Mouse (Mus musculus) layer of hippocampus, adult 9-10 months (tissue): ENCODE measurements around the gene Ralgapa2.

Source experiments
- DNase-seq: peaks from one replicate; pipeline ENCODE4 v3.0.0; 2022; ENCODE audit warnings: low spot score

The Ralgapa2 gene

DNA sequence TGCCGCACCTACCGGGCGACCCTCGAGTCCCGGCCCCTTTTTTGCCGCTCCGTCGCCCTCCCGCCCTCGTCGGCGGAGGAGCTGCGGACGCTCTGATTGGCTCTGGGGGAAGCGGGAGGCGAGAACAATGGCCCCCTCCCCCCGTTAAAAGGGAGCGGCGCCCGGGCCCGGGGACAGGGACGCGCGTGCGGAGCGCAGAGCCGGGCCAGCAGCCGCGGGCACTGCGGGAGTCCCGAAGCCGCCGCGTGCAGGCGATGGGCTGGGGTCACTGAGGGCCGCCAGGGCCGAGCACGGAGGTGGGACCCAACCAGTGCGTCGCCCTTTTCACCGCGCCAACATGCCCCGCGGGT lies 290.2 kb downstream of the Ralgapa2 start:
- no peak for DNase-seq

DNA sequence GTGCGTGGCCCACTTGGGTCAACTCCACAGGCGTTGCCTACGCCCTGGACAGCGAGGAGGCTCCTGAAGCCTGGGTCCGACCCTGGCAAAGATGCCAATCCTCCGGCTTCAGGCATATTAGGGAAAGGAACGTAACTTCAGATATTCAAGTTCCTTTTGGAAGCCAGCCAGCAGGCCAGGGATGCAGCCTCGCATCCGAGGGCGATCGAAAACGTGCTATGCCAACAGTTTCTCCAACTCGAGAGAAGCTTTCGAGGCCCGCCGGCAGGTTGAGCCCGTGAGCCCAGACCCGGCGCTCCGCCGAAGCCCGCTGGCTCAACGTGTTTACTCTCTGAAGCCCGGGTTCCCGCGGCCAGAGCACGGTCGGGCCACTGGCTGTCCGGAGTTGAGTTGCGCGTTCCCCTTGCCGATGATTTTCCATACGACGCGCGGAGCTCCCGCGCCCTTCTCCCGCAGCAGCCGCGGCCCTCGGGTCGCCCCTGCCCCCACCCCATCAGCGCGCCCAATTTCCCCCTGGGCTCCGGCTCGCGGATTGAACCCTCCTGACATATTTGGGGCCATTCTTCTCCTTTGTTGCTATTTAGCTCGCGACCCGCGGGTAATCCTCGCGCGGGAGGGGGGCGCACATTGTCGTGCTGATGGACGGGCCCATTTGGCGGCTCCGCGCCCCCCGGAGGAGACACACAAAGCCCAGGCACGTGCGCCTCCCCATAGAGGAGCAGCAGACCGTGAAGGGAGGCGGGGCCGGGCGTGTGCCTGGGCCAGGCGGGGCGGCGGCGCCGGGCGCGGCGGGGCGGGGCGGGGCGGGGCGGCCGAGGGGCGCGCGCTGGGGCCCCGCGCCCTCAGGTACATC lies 290.8 kb downstream of the Ralgapa2 start, which contains the start of gene Insm1:
Gene Insm1 (plus strand): TSS at position 846 of the 853 bp plus-strand sequence.
- DNase-seq = no peak

DNA sequence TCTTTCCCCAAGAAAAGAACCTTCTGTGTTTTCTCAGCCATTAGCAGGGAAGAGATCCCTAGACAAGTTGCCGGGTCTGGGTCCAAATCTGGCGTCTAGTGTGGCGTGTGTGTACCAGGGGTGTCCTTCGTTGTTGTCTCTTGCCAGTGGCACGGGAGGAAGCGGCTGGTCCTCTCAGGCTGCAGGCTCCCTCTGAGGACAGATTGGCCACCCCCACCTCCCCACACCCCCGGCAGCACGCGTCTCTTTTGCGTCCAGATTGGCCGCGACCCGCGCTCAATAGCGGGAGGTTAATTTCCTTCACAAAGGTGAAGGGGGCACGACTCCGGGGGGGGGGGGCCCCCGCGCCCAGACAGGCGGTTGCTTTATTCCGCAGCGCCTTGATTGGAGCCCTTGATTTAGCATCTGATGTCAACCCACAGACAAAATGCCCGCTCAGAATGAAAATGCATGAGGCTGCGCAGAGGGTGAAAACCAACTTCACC lies 291.5 kb downstream of the Ralgapa2 start:
- no peak for DNase-seq

DNA sequence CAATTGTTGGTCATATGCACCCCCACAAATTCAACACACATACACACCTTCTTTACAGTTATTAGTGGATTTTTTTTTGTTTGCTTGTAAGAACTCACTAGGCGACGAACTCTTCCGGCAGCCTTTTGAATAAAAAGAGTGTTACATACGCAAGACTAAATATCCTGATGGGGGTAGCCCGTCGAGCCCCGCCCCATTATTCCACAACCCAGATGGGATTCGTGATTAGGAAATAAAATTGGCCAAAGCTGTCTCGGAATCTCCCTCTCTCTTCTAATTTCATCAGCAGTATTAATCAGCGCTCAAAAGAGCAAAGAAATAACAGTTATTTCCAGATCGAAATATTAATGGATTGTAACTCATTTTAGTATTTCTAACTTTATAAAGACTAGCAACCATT lies 292.4 kb downstream of the Ralgapa2 start:
- DNase-seq = no peak

DNA sequence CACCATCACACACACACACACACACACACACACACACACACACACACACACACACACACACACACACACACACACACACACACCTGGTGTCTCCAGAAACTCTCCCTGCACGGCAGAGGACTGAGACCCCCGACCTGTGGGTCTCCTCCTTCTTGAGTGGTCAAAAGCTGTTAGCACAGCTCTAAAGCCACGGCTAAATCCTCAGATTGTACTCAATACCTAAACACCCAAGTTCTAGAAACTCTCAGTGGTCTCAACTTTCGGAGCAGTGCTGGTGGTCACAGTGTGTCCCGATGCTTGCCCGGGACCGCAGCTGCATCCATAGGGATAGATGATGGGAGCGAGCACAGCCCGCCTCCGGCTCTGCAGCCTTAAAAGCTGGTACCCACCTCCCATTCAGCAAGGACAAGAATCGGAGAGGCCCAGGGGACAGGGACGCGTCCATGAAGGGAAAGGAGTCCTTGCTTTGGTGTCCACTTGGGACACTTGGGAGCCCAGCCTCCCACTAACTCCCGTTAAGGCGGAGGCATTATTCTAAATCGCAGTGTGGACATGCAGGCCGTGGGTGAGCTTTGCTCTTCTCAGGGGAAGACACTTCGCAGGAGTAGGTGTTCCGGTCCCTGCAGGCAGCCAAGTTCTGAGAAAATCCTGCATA lies 293.1 kb downstream of the Ralgapa2 start:
- no peak for DNase-seq

DNA sequence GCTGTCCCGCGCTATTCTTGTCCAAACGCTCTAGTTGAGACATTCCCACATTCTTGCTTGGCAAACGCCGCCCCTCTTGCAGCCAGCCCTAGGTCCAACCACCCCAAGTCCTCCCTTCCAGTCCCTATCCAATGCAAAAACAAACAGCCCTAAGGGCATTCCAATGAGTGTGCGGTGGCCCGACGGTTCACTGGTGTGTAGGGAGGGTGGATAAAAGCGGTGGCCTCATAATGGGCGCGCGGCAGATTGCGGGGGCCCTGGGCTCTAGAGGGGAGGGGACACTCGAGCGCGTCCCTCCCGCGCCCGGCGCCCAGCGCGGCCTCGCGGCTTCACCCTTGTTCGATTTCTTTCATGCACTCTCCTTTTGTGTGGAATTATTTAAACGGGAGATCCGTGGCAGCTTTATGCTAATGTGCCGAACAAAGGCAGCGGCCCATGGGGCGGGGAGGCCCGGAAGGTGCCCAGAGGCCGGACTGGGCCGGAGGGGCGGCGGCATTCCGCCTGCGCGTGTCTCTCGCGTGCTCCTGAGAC lies 293.9 kb downstream of the Ralgapa2 start:
- DNase-seq = no peak

DNA sequence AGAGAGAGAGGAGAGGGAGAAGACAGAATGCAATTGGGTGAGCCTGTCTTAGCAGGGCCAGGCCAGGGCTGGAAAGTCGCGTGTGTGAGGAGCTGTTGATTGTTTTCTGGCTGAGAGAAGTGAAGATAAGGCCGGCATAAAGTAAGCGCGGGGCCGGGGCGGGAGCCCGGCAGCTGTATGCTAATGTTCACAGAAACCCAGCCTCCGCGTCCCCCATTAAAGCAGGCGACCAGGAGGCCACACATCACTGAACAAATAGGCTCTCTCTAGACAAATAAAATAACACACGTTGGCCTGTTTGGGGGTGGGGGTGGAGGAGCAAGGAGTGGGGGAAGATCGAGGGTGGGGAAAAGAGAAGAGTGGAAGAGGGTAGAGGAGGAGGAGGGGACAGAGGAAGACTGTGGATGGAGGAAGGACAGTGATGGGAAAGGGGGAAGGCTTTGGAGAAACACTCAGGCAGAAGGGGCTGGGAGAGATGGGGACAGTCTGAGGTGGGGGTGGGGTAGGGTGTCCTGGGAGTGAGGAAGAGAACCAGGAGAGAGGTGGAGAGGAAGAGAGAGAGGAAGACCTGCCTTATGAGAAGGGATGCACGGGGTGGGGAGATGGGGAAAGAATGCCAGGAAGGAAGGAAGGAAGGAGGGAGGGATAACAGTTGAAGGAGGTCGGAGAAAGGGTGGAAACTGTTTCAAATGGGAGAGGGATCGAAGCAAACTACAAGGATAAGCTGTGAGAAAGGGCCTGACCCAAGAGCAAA lies 294.7 kb downstream of the Ralgapa2 start:
- no peak for DNase-seq

DNA sequence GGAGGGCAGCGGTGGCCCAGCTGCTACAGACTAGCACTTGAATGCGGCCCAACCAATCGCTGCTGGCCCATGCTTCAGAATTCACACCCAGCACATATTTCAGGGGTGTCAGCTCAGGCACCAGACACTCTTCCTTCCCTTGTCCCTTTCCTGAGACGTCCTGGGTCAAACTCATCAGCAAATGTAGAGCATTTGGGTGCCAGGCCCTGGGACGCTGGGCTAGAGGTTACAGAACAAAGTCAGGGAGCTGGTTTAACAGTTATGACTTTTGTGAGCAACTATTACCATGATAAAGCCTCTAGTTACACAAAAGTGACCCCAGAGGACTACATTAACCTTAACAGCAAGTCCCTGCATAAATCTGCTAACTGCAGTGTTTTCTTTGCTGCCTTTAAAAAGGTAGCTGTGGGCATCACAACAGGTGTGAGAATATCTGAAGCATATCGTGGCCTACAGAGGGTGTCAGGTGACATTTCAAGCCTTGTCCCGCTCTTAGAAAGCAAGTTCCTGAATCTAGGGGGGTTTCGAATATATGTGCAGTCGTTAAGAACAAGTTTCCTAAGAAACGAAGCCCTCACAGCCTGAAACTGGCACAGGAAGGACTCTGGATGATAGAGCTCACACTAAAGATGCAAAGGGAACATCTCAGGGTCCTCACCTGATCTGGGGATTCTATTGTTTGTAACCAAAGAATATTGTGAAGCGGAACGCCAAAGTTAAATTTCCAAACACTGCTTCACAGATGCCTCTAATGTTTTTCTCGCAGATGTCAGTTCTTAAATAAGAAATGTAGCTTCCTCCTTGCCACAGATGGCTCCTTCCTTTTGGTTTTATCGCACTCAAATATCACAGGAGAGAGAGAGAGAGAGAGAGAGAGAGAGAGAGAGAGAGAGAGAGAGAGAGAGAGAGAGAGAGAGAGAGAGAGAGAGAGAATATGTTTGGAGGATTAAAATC lies 295.8 kb downstream of the Ralgapa2 start:
- no peak for DNase-seq

DNA sequence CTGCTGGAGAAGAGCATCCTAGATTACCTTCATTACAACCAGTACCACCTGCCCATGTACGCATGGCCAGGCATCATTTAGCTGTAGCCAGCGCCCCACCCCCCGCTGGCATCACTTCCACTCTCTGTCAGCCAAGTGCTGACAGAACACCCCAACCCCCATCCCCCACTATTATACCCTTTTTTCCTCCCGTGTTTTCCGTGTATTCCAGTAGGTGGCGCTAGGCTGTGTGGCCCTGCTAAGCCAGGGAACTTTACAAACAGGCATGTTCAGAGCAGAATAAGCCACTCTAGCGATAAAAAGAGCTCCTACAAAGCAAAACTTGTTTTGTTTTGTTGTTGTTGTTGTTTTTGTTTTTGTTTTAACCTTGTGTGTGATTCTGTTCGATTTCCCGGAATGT lies 297.4 kb downstream of the Ralgapa2 start:
- no peak for DNase-seq

DNA sequence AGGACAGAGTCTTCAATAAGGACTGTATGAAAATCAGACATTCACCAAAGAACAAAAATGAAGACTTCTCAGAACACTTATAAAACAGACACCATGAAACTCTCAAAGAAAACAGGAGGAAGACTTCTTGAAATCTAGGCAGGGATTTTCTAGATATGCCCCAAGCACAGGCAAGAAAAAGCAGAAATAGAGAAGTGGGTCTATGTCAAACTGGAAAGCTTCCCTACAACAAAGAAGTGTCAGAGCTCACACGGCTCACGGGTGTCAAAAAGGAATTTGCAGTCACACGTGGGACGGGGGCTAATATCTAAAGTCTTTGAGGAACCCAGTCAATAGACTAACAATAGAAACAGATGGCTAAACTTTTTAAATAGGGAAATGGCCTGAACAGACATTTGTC lies 301.2 kb downstream of the Ralgapa2 start:
- no peak for DNase-seq

DNA sequence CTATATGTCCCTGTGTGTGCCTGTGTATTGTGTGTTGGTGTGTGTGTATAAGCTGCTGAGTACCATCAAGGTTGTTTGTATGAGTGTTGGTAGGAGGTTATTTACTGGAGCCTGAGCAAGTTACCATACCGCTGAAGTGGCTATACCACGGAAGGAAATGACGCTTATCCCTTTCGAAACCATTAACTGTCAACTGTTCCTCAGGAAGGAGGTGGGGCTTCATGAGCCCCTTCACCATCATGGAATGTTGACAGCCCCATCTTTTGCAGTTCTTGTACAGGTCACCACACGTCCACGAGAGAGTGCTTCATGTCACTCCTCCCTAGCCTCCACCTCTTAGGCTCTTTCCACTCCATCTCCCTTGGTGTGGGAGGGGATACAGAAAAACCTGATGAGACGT lies 314.2 kb downstream of the Ralgapa2 start:
- no peak for DNase-seq

DNA sequence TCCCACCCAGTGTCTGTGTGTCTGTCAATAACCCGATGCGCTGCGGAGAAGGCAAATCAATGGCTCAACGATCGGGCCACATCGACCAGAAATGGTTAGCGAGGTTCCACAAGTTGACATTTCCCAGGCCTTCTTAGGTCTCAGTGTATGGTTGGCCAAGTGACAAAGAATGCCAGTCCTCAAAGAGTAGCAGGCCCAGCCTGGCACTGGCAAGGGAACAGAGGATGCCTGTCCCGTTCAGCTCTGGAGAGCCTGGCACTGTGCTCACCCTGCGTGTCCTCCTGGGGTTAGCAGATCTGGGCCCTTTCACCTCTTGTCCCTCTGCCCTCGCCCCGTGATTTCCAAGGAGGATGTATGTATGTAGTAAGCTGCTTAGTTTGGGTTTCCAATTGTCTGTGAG lies 316.0 kb downstream of the Ralgapa2 start:
- no peak for DNase-seq
